Mouse (Mus musculus) adrenal gland, adult 8-10 months (tissue): ENCODE measurements around the gene Kcnh4. TPM values are rescaled to one million over a fixed set of nuclear protein-coding genes. Genes with fewer than 3 reads are reported as not detected.
A peak's percentile ranks its signal among the peaks of the same experiment; 100 is the strongest.

Experiments used
- DNase-seq: peaks from one replicate; pipeline ENCODE4 v3.0.0; 2022
- total RNA-seq, 4 experiments: library from RNA; stranded (reverse); gene quantifications; 2 replicates each; pipeline ENCODE4 v1.2.4; 2022

Kcnh4 gene
- total RNA-seq: under 1 TPM; 0.15 to 0.31 (median 0.23) TPM

- DNase-seq: peak; percentile 61
Measured at GRCm38 (mm10) chr11:100759611-100760233, at the start of gene Kcnh4. Kcnh4 (minus strand) TSS chr11:100759942.

- DNase-seq: no peak
Measured at GRCm38 (mm10) chr11:100806380-100807305, 46.9 kb upstream of the Kcnh4 start.

GRCm38 (mm10) chr11:100805535-100805934 lies 45.8 kb upstream of the Kcnh4 start:
- DNase-seq: no peak

DNA sequence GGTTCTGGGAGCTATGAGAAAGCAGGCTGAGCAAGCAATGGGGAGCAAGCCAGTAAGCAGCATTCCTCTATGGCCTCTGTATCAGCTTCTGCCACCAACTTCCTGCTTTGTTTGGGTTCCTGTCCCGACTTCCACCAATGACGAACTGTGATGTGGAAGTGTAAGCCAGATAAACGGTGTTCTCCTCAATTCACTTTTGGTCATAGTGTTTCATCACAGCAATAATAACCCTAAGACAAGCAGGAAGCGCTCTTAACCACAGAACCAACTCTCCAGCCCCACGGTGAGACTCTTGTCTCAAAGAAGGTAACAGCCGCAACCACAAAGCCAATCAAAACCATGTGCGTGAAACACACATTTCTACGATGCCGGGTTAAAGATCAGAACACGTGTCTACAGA lies 44.7 kb upstream of the Kcnh4 start:
- no peak for DNase-seq

DNA sequence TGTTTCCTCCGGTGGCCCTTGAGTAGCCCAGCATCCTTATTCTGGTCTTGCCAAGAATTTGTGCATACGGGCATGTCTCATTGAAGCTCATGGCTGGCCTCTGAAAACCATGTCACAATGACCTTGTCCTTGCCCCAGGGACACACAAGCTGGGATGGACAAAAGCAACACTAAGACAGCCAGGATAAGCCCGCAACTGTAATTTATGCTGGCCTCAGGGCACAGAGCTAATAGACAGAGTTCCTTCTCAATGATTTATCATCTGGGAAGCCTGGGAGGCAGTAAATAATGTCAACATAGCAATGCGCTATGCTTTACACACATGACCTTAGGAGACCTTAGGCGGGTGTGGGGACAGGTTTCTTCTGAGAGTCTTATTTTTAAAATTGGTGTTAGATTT lies 39.7 kb upstream of the Kcnh4 start:
- DNase-seq: peak; percentile 88

DNA sequence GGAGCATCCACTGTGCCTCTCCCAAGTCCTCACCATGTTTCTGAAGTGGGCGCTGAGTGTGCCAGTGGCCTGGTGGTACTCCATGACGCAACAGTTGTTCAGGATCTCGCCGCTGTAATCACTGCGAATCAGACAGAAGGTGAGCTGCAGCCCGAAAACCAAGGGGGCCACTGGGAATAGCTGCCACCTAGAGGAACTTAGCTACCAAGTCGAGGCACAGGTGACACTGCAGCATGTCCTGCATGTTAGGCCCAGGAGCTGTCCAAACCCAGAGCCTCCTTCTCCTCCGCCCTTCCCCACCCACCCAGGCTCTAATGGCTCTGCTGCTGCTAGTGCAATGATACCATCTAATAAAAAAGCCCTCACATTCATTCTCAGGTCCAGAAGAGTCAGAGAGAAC lies 36.8 kb upstream of the Kcnh4 start:
- no peak for DNase-seq

GRCm38 (mm10) chr11:100795386-100795785 lies 35.6 kb upstream of the Kcnh4 start:
- no peak for DNase-seq

DNA sequence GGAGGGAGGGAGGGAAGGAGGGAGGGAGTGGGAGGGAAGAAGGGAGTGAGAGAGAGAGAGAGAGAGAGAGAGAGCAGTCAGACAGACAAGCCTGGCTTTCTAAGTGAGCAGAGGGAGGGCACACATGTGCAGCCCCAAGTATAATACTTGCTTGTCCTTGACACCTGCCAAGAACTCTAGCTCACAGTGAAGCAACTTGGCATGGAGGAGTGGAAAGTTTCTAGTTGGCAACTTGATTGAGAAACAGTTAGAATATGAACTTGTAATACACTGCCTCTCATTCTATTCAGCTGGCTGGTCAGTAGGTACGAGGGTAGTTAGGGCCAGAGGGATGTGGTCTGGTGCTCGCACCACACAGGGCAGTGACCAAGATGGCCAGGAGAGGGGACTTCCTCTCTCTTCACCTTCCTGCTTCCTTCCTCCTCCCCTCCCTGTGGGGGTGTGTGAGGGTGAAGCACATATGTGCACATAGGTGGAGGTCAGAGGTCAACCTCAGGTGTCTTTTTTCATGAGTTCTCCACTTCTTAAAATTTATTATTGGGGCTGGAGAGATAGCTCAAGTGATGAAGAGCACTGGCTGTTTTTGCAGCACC lies 31.8 kb upstream of the Kcnh4 start:
- DNase-seq: peak; percentile 77

GRCm38 (mm10) chr11:100790644-100791043 lies 30.9 kb upstream of the Kcnh4 start:
- DNase-seq: peak; percentile 75

- no peak for DNase-seq
Measured at GRCm38 (mm10) chr11:100789702-100790101, 30.0 kb upstream of the Kcnh4 start.

DNA sequence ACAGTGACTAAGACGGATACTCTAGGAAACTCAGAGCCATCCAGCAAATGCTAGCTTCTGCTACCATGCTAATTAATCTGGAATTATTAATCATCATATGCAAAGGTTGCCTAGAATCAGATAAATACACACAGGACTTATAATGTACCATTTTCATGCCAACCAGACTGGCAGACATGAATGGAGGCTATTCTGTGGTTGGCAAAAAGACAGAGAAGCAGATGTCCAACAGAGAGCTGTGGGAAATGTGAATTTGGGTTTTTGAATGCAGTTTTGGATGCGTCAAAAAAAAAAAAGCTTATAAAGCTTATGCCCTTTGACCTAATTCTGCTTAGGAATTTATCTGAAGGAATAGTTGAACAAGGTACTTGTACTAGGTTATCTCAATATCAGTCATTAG lies 26.0 kb upstream of the Kcnh4 start:
- no peak for DNase-seq

DNA sequence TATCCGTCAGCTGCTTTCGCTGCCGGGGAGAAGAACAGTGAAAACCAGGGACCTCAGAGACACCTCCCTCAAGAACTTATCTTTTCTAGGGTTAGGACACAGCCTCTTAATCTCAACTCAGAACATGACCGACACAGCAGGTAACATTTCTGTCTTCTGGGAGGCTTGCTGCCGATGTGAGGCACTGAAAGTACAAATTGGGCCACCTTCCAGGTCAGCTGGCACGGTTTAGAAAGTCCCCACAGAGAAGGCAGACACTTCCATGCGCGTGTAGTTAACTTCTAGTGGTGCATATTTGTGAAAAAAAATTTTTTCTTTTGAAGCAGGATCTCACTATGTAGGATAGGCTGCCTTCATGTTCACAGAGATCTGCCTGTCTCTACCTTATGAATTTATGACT lies 24.5 kb upstream of the Kcnh4 start:
- no peak for DNase-seq

- DNase-seq: no peak
Measured at GRCm38 (mm10) chr11:100782568-100782967, 22.8 kb upstream of the Kcnh4 start.

DNA sequence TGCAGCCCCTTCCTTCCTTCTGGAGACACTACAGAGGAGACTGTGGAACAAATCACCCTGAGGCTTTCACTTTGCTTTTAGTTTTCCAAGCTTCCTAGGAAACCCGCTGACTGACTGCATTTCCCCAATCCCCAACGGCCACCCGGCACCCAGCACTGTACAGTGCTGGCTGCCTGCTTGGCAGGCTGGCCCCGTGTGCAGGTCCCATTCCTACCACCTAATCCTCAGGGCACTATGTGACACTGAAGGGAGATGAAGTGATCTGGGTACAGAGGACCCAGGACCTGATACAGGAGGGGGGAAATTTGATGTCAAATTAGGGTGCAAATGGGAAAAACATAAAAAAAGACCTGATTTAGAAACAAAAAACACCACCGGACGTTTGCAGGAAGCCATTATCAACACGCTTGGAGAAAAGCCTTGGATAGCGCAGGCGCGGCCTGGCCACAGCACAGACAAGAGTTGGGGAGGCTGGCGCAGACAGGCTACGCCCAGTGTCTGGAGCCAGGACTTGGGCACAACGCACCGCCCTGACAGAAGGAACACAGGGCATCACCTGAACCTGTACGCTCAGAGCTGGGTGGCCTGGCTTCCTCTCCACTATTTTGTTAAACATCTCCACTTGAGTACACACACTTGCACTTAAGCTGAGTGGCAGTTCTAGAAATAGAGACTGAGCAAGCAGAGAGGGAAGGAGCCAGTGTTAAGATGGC lies 22.2 kb upstream of the Kcnh4 start:
- DNase-seq: no peak

GRCm38 (mm10) chr11:100780247-100780646 lies 20.5 kb upstream of the Kcnh4 start:
- DNase-seq: no peak

GRCm38 (mm10) chr11:100778069-100778468 lies 18.3 kb upstream of the Kcnh4 start:
- DNase-seq: no peak

DNA sequence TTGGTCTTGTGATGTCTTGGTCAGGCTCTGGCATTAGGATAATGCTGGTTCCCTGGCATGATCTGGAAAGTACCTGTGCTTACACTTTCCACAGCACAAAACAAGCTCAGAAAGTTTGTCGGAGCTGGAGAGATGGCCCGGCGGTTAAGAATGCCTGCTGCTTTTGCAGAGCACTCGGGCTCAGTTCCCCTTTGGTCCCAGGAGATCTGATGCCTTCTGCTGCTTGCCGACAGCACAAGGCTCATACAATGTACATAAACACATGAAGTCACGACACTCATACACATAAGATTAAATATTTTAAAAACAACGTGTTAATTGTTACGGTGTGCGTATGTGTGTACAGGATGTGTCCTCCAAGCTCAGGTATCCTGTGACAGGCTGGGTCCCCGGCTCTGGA lies 16.2 kb upstream of the Kcnh4 start:
- no peak for DNase-seq

- no peak for DNase-seq
Measured at GRCm38 (mm10) chr11:100774261-100774660, 14.5 kb upstream of the Kcnh4 start.

- DNase-seq: peak; percentile 82
Measured at GRCm38 (mm10) chr11:100770646-100771408, 11.1 kb upstream of the Kcnh4 start, which contains the start of gene Ghdc. Ghdc (minus strand) TSS chr11:100770957.

DNA sequence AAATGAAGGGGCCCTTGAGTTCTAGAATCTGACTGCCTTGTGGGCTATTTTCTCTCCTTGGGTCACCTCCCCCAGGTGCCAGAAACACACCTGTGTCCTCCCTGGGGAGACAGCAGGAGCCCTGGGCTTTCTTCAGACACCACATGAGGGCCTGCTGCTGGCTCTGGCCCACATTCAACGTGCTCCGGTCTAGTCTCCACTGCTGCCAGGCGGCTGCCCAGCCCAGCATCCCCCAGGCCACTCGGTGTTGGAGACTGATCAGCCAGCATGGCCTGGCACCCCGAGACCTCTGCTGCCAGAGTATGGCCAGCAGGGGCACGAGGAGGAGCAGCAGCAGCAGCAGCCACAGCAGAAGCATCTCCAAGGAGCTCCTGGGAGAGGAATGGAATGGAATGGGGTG lies 10.2 kb upstream of the Kcnh4 start:
- DNase-seq: no peak

- no peak for DNase-seq
Measured at GRCm38 (mm10) chr11:100767871-100768270, 8.1 kb upstream of the Kcnh4 start.

DNA sequence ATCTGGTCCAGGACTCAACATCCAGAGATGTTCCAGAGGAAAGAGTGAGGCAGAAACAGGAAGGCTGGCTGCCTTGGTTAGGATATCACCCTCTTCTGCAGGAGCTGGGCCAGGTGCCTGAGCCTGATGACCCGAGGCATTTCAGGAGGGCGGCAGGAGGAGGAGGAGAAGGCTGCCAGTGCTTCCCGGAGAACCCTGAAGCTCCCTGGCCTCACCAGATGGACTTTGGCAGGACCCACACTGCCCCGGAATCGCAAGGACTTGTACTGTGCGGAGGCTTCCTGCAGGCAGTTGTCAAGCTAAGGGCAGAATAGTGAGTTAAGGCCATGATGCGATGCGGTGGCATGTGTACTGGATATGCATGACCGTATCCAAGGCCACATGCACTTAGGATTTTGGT lies 7.0 kb upstream of the Kcnh4 start:
- DNase-seq: no peak
